Mouse (Mus musculus) liver, embryonic 14.5 days (tissue): ENCODE data around the gene Rxfp2.

Experiments
- CTCF ChIP-seq: IDR thresholded peaks from 2 replicates; pipeline ENCODE4 v1.5.1; 2016; ENCODE audit warnings: antibody characterized with exemption, low read depth, control low read depth
- EP300 ChIP-seq: IDR thresholded peaks from 2 replicates; pipeline ENCODE4 v1.6.1; 2016; ENCODE audit warnings: antibody characterized with exemption, low read depth

- TF ChIP-seq CTCF (no peak), EP300 (no peak)
Measured at GRCm38 (mm10) chr5:150036286-150036685, 17.8 kb downstream of the Rxfp2 start.
